ENCODE assay signal across 11 mouse cellular contexts in genomic region chr5:64363859-64364406, GRCm38 (mm10).
DNase-seq lines count a peak whose midpoint lies in the region; ATAC-seq and TF ChIP-seq lines count a peak whose summit lies in the region.
"Had no signal": no experiment of that assay in that cellular context is flagged by ENCODE, and none has a peak within 500 bp of the region (broad histone marks: within the 10 kb centered on the region; RNA-seq: fewer than 3 reads in every experiment).

No protein-coding gene starts in this region.

- intact Hi-C loops in gastrocnemius, adult 2 months (cut with DNase I): no loop called here

- no peak for DNase-seq in gastrocnemius, adult 2 months
- DNase-seq in gastrocnemius, adult 8-10 months (ENCODE audit: low spot score in 2 of 2): no peak
- DNase-seq in adrenal gland, adult 18-20 months (ENCODE audit: low spot score in 2 of 2): no peak
- no peak for DNase-seq in kidney, postnatal 36 days
- DNase-seq in c-Kit-positive CD71-positive TER-119-positive erythroid progenitor cells, embryonic 14.5 days (ENCODE audit: low spot score): no peak
- DNase-seq: cerebellum, adult 18-20 months; thymus, postnatal 36 days had no signal

- peak; percentile 14 for ATAC-seq in forebrain, embryonic 15.5 days (replicated peaks)
- ATAC-seq in liver, embryonic 15.5 days (ENCODE audit: insufficient read depth): no peak

- H3K4me2 ChIP-seq in forebrain, embryonic 15.5 days (replicated peaks): no peak overlapping the region
- H3K4me2 ChIP-seq in liver, embryonic 15.5 days: peak overlapping the region; percentile 18

- no peak overlapping the region for H3K4me3 ChIP-seq in gastrocnemius, adult 2 months
- H3K4me3 ChIP-seq in E14TG2a.4 (replicated peaks; ENCODE audit: low read length): peak overlapping the region; percentile 17
- no peak overlapping the region for H3K4me3 ChIP-seq in forebrain, embryonic 15.5 days
- H3K4me3 ChIP-seq in liver, embryonic 15.5 days (replicated peaks): no peak overlapping the region

- no peak for TF ChIP-seq CTCF in gastrocnemius, adult 2 months (IDR thresholded peaks at IDR 0.05)
- TF ChIP-seq CTCF in E14TG2a.4 (conservative IDR thresholded peaks at IDR 0.05; ENCODE audit: low read length): no peak

- H3K9ac ChIP-seq in forebrain, embryonic 15.5 days (replicated peaks): no peak overlapping the region
- 0 out of 2 replicates have a peak overlapping the region, but pooled peaks have one; percentile 2 for H3K9ac ChIP-seq in liver, embryonic 15.5 days

- peaks cover 40% of the 10 kb centered on the region for H3K4me1 ChIP-seq in E14TG2a.4 (replicated peaks; ENCODE audit: low read depth, low read length)
- H3K4me1 ChIP-seq in forebrain, embryonic 15.5 days: peaks cover 40% of the 10 kb centered on the region
- peaks cover 34% of the 10 kb centered on the region for H3K4me1 ChIP-seq in liver, embryonic 15.5 days (replicated peaks)

- no peaks in the 10 kb centered on the region for H3K27me3 ChIP-seq in E14TG2a.4 (ENCODE audit: insufficient read depth, low read length)
- no peaks in the 10 kb centered on the region for H3K27me3 ChIP-seq in forebrain, embryonic 15.5 days
- peaks cover 9% of the 10 kb centered on the region; the same call in 1 of the 2 replicates for H3K27me3 ChIP-seq in liver, embryonic 15.5 days

- H3K9me3 ChIP-seq in E14TG2a.4 (ENCODE audit: low read length): peaks cover 12% of the 10 kb centered on the region
- H3K9me3 ChIP-seq in forebrain, embryonic 15.5 days: no peaks in the 10 kb centered on the region
- no peaks in the 10 kb centered on the region for H3K9me3 ChIP-seq in liver, embryonic 15.5 days (replicated peaks)

- peak overlapping the region; percentile 83 for H3K27ac ChIP-seq in gastrocnemius, adult 2 months
- H3K27ac ChIP-seq in forebrain, embryonic 15.5 days (replicated peaks): peak overlapping the region; percentile 65
- no peak overlapping the region for H3K27ac ChIP-seq in liver, embryonic 15.5 days (replicated peaks)
- H3K27ac ChIP-seq: macrophage had no signal

- WGBS in forebrain, embryonic 15.5 days: 52% methylated on average over 5 of the region's 5 CpGs
- 52% methylated on average over 5 of the region's 5 CpGs for WGBS in liver, embryonic 15.5 days (ENCODE audit: insufficient replicate concordance)

- no peaks in the 10 kb centered on the region for H3K36me3 ChIP-seq in E14TG2a.4 (ENCODE audit: insufficient read depth, low read length)
- H3K36me3 ChIP-seq in forebrain, embryonic 15.5 days: no peaks in the 10 kb centered on the region
- no peaks in the 10 kb centered on the region for H3K36me3 ChIP-seq in liver, embryonic 15.5 days (replicated peaks)
